Mouse (Mus musculus): ENCODE results near the gene Plin5. TPM values are rescaled to one million over a fixed set of nuclear protein-coding genes. Genes with fewer than 3 reads are reported as not detected.

Plin5 gene
- polyA plus RNA-seq, 1 experiment from 2014 or later = 1.2 TPM

- 20% methylated on average over 9 of the region's 9 CpGs for WGBS
- ATAC-seq (ENCODE audit: insufficient number of reproducible peaks, low FRiP score, low TSS enrichment, low read depth) = no peak
- Histone ChIP-seq H3K4me1 (peaks cover 20% of the 10 kb centered on the region), H3K9me3 (replicated peaks) (no peaks in the 10 kb centered on the region), H3K36me3 (no peaks in the 10 kb centered on the region), H3K4me2 (replicated peaks) (no peak overlapping the region), H3K27me3 (peaks cover 93% of the 10 kb centered on the region), H3K27ac (replicated peaks) (no peak overlapping the region), H3K4me3 (replicated peaks) (no peak overlapping the region), H3K9ac (no peak overlapping the region)
Measured at GRCm38 (mm10) chr17:56146131-56146530, 28.7 kb upstream of the Plin5 start.

DNA sequence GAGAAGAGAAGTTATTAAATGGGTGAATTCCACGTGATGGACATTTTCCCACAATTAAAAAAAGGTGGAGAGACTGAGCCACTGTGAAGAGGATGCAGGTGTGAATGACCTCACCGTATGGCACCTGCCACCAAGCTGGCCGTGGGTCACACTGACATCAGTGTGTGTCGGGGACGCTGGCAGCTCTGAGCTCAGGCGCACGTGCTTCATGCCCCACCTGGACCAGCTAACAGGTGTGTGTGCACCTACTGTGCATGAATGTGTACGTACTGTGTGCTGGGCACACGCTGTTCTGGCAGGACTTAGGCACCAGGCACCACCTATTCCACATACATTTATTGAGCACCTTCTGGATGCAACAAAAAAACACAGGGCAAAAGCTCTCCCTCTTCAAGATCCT is 27.1 kb upstream of the Plin5 start:
- Histone ChIP-seq H3K9ac (no peak overlapping the region), H3K4me1 (peaks cover 24% of the 10 kb centered on the region), H3K4me2 (replicated peaks) (no peak overlapping the region), H3K36me3 (no peaks in the 10 kb centered on the region), H3K4me3 (replicated peaks) (no peak overlapping the region), H3K27me3 (peaks cover 91% of the 10 kb centered on the region), H3K27ac (replicated peaks) (no peak overlapping the region), H3K9me3 (replicated peaks) (no peaks in the 10 kb centered on the region)
- no peak for ATAC-seq (ENCODE audit: insufficient number of reproducible peaks, low FRiP score, low TSS enrichment, low read depth)
- 68% methylated on average over 9 of the region's 9 CpGs for WGBS

DNA sequence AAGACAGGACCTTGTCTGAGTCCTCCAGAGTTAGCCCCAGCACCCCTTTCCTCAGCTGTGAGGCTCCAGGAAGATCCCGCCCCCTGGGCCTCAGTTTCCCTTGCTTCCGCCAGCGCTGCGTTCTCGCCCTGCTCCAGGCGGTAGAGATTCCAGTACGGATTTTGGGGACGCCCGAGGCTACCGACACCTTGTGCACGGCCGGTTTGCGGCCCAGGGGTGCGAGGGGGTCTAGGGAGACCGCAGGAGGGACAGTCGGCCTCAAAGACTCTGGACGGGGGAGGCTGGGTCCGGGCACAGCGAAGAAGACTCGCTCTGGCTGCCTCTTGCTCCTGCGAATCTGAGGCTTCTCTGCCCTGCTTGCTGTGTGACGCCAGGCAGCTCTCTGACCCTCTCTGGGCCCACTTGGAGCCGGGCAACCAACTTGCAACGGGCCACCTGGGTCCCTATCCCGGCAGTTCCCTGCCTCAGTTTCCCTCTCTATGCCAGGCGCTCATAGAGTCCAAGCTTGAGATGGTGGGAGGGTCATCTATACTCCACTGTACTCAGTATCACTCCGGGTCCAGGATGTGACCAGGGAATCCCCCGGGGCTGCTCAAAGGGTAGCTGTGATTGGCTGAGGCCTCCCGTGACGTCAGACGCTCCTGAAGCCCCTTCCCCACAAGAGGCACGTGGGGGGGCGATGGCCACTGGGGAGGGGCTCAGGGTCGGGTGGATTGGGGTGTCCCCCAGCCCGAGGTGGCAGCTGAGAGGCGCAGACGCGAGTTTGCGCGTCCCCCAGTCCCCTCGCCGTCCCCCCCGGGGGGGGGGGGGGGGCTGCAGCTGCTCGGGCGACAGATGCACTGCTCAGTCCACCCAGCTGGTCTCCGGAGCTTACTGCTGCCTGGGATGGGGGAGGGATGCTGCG is 24.6 kb upstream of the Plin5 start:
- no peaks in the 10 kb centered on the region for H3K36me3 ChIP-seq
- H3K27ac ChIP-seq (replicated peaks) = no peak overlapping the region
- ATAC-seq (ENCODE audit: insufficient number of reproducible peaks, low FRiP score, low TSS enrichment, low read depth) = peak; percentile 44; the same call in 1 of the 2 replicates
- no peaks in the 10 kb centered on the region for H3K9me3 ChIP-seq (replicated peaks)
- 0 out of 2 replicates have a peak overlapping the region, but pooled peaks have one; percentile 0 for H3K9ac ChIP-seq
- peak overlapping the region; percentile 42 for H3K4me3 ChIP-seq (replicated peaks)
- 2% methylated on average over 47 of the region's 47 CpGs for WGBS
- H3K4me1 ChIP-seq = peaks cover 27% of the 10 kb centered on the region
- H3K27me3 ChIP-seq = peaks cover 77% of the 10 kb centered on the region
- peak overlapping the region; percentile 68 for H3K4me2 ChIP-seq (replicated peaks)

DNA sequence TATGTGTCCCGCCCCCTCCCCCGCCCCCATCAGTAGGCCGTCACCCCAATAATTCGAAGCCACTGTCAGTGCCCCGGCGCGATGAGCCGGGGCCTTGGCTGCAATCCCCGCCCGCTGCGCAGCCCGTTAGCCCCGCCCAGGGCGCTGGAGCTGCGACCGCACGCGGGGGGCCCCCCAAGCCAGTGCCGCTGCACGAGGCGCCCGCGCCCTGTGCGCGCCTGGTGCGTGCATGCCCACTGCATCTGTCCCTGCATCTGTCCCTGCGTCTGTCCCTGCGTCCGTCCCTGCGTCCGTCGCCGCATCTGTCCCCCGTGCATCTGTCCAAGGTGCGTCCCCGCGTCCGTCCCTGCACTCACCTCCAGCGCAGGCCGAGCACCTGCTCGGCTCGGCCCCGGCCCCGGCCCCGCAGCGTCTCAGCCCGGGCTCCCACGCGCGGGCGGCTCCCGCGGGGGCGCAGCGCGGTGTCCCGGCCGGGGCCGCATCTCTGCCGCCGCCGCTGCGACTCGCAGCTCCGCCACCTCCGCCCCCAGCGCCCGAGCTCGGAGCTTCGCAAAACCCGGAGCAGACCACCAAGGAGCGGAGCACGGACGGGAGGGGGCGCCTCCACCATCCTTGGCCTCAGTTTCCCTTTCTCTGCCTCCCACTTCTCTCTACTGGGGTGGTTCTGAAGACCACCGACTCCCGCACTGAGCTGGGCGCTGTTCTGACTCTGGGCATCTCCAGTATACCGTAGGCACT is 22.6 kb upstream of the Plin5 start, which contains the start of gene Sema6b:
TSS of gene Sema6b (minus strand) at position 486 of the 738 bp plus-strand sequence.
- H3K36me3 ChIP-seq = no peaks in the 10 kb centered on the region
- H3K4me1 ChIP-seq = peaks cover 27% of the 10 kb centered on the region
- H3K27ac ChIP-seq (replicated peaks) = no peak within 1 kb of the TSS
- ATAC-seq (ENCODE audit: insufficient number of reproducible peaks, low FRiP score, low TSS enrichment, low read depth) = no peak
- under 1% methylated on average over 79 of the region's 79 CpGs for WGBS
- peak within 1 kb of the TSS; percentile 72 for H3K4me3 ChIP-seq (replicated peaks)
- peak within 1 kb of the TSS; percentile 98 for H3K4me2 ChIP-seq (replicated peaks)
- peak within 1 kb of the TSS; percentile 35; the same call in 1 of the 2 replicates for H3K9ac ChIP-seq
- H3K9me3 ChIP-seq (replicated peaks) = no peaks in the 10 kb centered on the region
- peaks cover 62% of the 10 kb centered on the region for H3K27me3 ChIP-seq

GRCm38 (mm10) chr17:56139355-56139754 is 22.0 kb upstream of the Plin5 start:
- Histone ChIP-seq H3K27ac (replicated peaks) (no peak overlapping the region), H3K4me2 (replicated peaks) (peak overlapping the region; percentile 98), H3K36me3 (no peaks in the 10 kb centered on the region), H3K4me3 (replicated peaks) (peak overlapping the region; percentile 72), H3K9ac (0 out of 2 replicates have a peak overlapping the region, but pooled peaks have one; percentile 9), H3K9me3 (replicated peaks) (no peaks in the 10 kb centered on the region), H3K4me1 (peaks cover 34% of the 10 kb centered on the region), H3K27me3 (peaks cover 56% of the 10 kb centered on the region)
- 8% methylated on average over 21 of the region's 21 CpGs for WGBS
- ATAC-seq (ENCODE audit: insufficient number of reproducible peaks, low FRiP score, low TSS enrichment, low read depth) = no peak

DNA sequence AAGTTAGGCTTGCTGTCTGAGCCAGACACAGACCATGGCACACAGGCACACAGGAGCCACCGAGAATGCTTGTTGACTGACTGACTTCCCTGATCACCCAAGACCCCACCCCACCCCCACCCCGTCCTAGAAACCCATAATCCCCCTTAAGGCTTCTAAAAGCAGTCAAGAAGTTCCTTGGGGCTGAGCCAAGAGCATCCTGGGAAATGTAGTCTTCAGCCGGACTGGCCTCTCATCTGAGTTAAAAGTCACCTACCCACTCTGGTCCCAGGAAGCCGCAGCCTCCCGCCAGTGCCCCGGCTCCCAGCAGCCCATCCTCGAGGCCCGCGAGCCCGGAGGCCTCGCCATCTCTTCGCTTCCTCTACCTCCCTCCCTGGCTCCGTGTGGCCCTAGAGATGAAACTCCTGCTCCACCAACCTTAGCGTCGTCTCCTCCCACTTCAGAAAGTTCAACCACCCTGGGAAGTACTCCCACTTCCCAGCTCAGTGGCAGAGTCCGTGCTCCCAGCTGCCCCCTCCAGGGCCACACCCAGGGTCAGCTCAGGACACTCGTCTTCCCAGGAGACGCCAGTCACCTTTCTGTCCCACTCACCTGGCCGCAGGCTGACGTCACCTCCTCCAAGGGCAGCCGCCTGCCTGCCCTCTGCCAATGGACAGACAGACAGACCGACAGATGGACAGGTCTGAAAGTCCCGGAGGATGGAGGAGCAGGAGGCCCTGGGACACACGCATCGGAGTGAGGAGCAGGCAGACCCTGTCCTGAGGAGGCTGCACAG is 20.6 kb upstream of the Plin5 start:
- Histone ChIP-seq H3K27me3 (peaks cover 43% of the 10 kb centered on the region), H3K9me3 (replicated peaks) (no peaks in the 10 kb centered on the region), H3K36me3 (no peaks in the 10 kb centered on the region), H3K9ac (no peak overlapping the region), H3K27ac (replicated peaks) (no peak overlapping the region), H3K4me1 (peaks cover 43% of the 10 kb centered on the region), H3K4me3 (replicated peaks) (peak overlapping the region; percentile 2; the same call in 1 of the 2 replicates), H3K4me2 (replicated peaks) (peak overlapping the region; percentile 18; the same call in 1 of the 2 replicates)
- no peak for ATAC-seq (ENCODE audit: insufficient number of reproducible peaks, low FRiP score, low TSS enrichment, low read depth)
- 23% methylated on average over 25 of the region's 25 CpGs for WGBS

GRCm38 (mm10) chr17:56136558-56136957 is 19.2 kb upstream of the Plin5 start:
- H3K4me3 ChIP-seq (replicated peaks) = no peak overlapping the region
- no peak overlapping the region for H3K27ac ChIP-seq (replicated peaks)
- ATAC-seq (ENCODE audit: insufficient number of reproducible peaks, low FRiP score, low TSS enrichment, low read depth) = no peak
- peaks cover 29% of the 10 kb centered on the region for H3K27me3 ChIP-seq
- peaks cover 34% of the 10 kb centered on the region for H3K4me1 ChIP-seq
- 86% methylated on average over 7 of the region's 7 CpGs for WGBS
- no peaks in the 10 kb centered on the region for H3K9me3 ChIP-seq (replicated peaks)
- H3K36me3 ChIP-seq = no peaks in the 10 kb centered on the region
- H3K9ac ChIP-seq = no peak overlapping the region
- no peak overlapping the region for H3K4me2 ChIP-seq (replicated peaks)

DNA sequence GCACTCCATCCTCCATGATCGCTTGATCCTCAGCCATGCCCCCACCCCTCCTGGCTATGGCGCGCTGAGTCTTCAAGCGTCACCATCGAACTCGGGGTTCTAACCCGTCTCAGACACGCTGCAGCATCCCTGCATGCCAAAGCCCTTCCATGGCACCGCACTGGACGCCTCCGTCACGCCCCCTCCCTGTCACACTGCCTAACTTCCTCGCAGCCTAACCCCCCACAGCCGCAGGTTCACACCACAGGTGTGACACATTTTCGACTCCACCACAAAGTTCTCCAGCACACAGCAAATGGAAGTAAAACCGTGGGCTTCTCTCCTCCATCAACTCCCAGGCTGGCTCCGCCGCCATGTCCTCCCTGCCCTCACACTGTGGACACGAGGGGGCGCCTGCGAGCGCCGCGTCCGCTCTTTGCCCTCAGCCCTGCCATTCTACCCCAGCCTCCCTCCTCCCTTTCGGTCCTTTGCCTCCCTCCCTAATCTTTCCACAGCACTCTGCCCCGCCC is 17.1 kb upstream of the Plin5 start:
- no peaks in the 10 kb centered on the region for H3K9me3 ChIP-seq (replicated peaks)
- peak overlapping the region; percentile 27 for H3K4me3 ChIP-seq (replicated peaks)
- WGBS = 3% methylated on average over 27 of the region's 27 CpGs
- peaks cover 8% of the 10 kb centered on the region; the same call in 1 of the 2 replicates for H3K36me3 ChIP-seq
- H3K27ac ChIP-seq (replicated peaks) = 0 out of 2 replicates have a peak overlapping the region, but pooled peaks have one; percentile 1
- peak overlapping the region; percentile 58 for H3K4me2 ChIP-seq (replicated peaks)
- H3K27me3 ChIP-seq = peaks cover 11% of the 10 kb centered on the region
- no peak for ATAC-seq (ENCODE audit: insufficient number of reproducible peaks, low FRiP score, low TSS enrichment, low read depth)
- H3K4me1 ChIP-seq = peaks cover 25% of the 10 kb centered on the region
- no peak overlapping the region for H3K9ac ChIP-seq

GRCm38 (mm10) chr17:56133457-56134363 is 16.3 kb upstream of the Plin5 start:
- peak overlapping the region; percentile 40 for H3K27ac ChIP-seq (replicated peaks)
- no peak overlapping the region for H3K9ac ChIP-seq
- H3K4me3 ChIP-seq (replicated peaks) = peak overlapping the region; percentile 27
- H3K4me1 ChIP-seq = peaks cover 21% of the 10 kb centered on the region
- H3K36me3 ChIP-seq = peaks cover 11% of the 10 kb centered on the region; the same call in 1 of the 2 replicates
- H3K27me3 ChIP-seq = peaks cover 3% of the 10 kb centered on the region
- WGBS = 16% methylated on average over 19 of the region's 21 CpGs
- peak; percentile 32 for ATAC-seq (ENCODE audit: insufficient number of reproducible peaks, low FRiP score, low TSS enrichment, low read depth)
- H3K4me2 ChIP-seq (replicated peaks) = peak overlapping the region; percentile 58
- no peaks in the 10 kb centered on the region for H3K9me3 ChIP-seq (replicated peaks)

- Histone ChIP-seq H3K36me3 (peaks cover 11% of the 10 kb centered on the region; the same call in 1 of the 2 replicates), H3K4me3 (replicated peaks) (no peak overlapping the region), H3K27ac (replicated peaks) (no peak overlapping the region), H3K4me1 (peaks cover 16% of the 10 kb centered on the region), H3K4me2 (replicated peaks) (no peak overlapping the region), H3K27me3 (0 out of 2 replicates have a peak, but pooled peaks cover 2% of the 10 kb centered on the region), H3K9ac (no peak overlapping the region), H3K9me3 (replicated peaks) (no peaks in the 10 kb centered on the region)
- WGBS = 8% methylated on average over 14 of the region's 14 CpGs
- ATAC-seq (ENCODE audit: insufficient number of reproducible peaks, low FRiP score, low TSS enrichment, low read depth) = no peak
Measured at GRCm38 (mm10) chr17:56132661-56133060, 15.3 kb upstream of the Plin5 start.
